Mouse (Mus musculus) megakaryocyte, embryonic 14.5 days (primary cell): ENCODE results near the gene Mmp15. TPM values are rescaled to one million over a fixed set of nuclear protein-coding genes. Genes with fewer than 3 reads are reported as not detected.
A peak's percentile ranks its signal among the peaks of the same experiment; 100 is the strongest.

Experiments
- H3K27me3 ChIP-seq: replicated peaks from 2 replicates; pipeline ENCODE3; 2012; ENCODE audit warnings: inconsistent platforms
- H3K36me3 ChIP-seq: replicated peaks from 2 replicates; pipeline ENCODE3; 2012; ENCODE audit warnings: low read length, inconsistent platforms, mixed read lengths
- H3K4me1 ChIP-seq: 2 replicates; pipeline ENCODE4 v1.6.1; 2012; ENCODE audit warnings: inconsistent platforms
- H3K4me3 ChIP-seq: replicated peaks from 2 replicates; pipeline ENCODE3; 2012; ENCODE audit warnings: moderate library complexity, mild to moderate bottlenecking, inconsistent platforms
- H3K9me3 ChIP-seq: 2 replicates; pipeline ENCODE4 v1.6.1; 2012; ENCODE audit warnings: inconsistent platforms
- FLI1 ChIP-seq: IDR thresholded peaks from 2 replicates; pipeline ENCODE4 v1.6.1; 2012; ENCODE audit warnings: low read length, inconsistent platforms, mixed read lengths
- GATA1 ChIP-seq: IDR thresholded peaks from 3 replicates; pipeline ENCODE4 v1.6.1; 2012; ENCODE audit warnings: mixed read lengths, low read length, inconsistent platforms, borderline replicate concordance
- polyA plus RNA-seq: library from polyadenylated mRNA; stranded (reverse); fragments of >175 nt; gene quantifications from 2 replicates; pipeline ENCODE4 v1.2.3, GENCODE M21; 2012; ENCODE audit warnings: low replicate concordance; ENCODE audit not compliant: insufficient read depth

Gene Mmp15
- polyA plus RNA-seq, 1 experiment: 0.27 TPM

GRCm38 (mm10) chr8:95386037-95386436, 34.0 kb downstream of the Mmp15 start:
- Histone ChIP-seq H3K4me3 (no peak overlapping the region), H3K27me3 (peaks cover 13% of the 10 kb centered on the region), H3K36me3 (no peaks in the 10 kb centered on the region), H3K9me3 (0 out of 2 replicates have a peak, but pooled peaks cover 6% of the 10 kb centered on the region), H3K4me1 (peaks cover 17% of the 10 kb centered on the region)
- TF ChIP-seq GATA1 (no peak), FLI1 (no peak)

GRCm38 (mm10) chr8:95387221-95387620, 35.2 kb downstream of the Mmp15 start:
- Histone ChIP-seq H3K9me3 (0 out of 2 replicates have a peak, but pooled peaks cover 6% of the 10 kb centered on the region), H3K36me3 (no peaks in the 10 kb centered on the region), H3K4me3 (no peak overlapping the region), H3K4me1 (peaks cover 28% of the 10 kb centered on the region), H3K27me3 (peaks cover 11% of the 10 kb centered on the region)
- TF ChIP-seq GATA1 (no peak), FLI1 (no peak)

DNA sequence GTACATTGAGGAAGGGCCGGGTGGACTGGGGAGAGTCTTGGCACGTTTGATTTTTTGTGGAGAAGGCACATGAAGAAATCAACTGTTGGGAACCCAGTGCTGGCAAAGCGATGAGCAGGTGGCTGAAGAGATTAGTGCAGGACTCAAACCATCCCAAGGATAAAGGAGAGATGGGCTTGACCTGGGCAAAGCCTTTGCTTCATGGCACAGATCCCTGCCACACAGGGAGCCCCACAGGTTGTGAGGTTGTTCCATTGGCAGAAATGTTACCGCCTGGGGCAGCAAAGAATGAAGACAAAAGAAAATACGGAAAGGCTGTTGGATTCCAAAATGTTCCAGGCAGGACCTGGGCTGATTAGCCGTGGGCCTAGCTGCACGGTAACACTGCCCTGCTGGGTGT, 35.9 kb downstream of the Mmp15 start:
- Histone ChIP-seq H3K9me3 (0 out of 2 replicates have a peak, but pooled peaks cover 6% of the 10 kb centered on the region), H3K27me3 (peaks cover 11% of the 10 kb centered on the region), H3K36me3 (no peaks in the 10 kb centered on the region), H3K4me1 (peaks cover 35% of the 10 kb centered on the region), H3K4me3 (no peak overlapping the region)
- TF ChIP-seq GATA1 (no peak), FLI1 (no peak)

DNA sequence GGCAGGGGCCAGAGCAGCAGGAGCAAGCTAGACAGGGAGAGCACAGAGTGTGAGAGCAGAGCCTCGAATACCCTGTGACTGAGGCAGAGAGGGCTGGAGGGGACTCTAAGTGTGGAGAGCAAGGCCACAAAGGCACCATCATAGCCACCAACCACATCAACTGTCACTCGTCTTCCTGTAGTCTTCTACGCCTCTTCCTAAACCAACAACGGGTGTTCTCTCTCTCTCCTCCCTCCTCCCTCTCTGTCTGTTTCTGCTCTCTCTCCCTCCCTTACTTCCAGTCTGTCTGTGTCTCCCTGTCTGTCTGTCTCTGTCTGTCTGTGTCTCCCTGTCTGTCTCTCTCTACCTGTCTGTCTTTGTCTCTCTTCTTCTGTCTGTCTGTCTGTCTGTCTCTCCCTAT, 38.2 kb downstream of the Mmp15 start:
- H3K27me3 ChIP-seq: peaks cover 21% of the 10 kb centered on the region
- 0 out of 2 replicates have a peak, but pooled peaks cover 2% of the 10 kb centered on the region for H3K9me3 ChIP-seq
- no peak for TF ChIP-seq GATA1
- no peak for TF ChIP-seq FLI1
- no peaks in the 10 kb centered on the region for H3K36me3 ChIP-seq
- H3K4me3 ChIP-seq: peak overlapping the region; percentile 81
- H3K4me1 ChIP-seq: peaks cover 50% of the 10 kb centered on the region

GRCm38 (mm10) chr8:95391101-95391500, 39.0 kb downstream of the Mmp15 start:
- no peaks in the 10 kb centered on the region for H3K36me3 ChIP-seq
- TF ChIP-seq FLI1: no peak
- no peak for TF ChIP-seq GATA1
- peaks cover 58% of the 10 kb centered on the region for H3K4me1 ChIP-seq
- peaks cover 24% of the 10 kb centered on the region for H3K27me3 ChIP-seq
- H3K4me3 ChIP-seq: no peak overlapping the region
- H3K9me3 ChIP-seq: no peaks in the 10 kb centered on the region

- no peaks in the 10 kb centered on the region for H3K36me3 ChIP-seq
- TF ChIP-seq FLI1 (no peak), GATA1 (no peak)
- H3K27me3 ChIP-seq: peaks cover 26% of the 10 kb centered on the region
- H3K4me1 ChIP-seq: peaks cover 73% of the 10 kb centered on the region
- peak overlapping the region; percentile 15 for H3K4me3 ChIP-seq
- no peaks in the 10 kb centered on the region for H3K9me3 ChIP-seq
These were observed 40.5 kb downstream of the Mmp15 start for GRCm38 (mm10) chr8:95392604-95393003.

- peak overlapping the region; percentile 44 for H3K4me3 ChIP-seq
- TF ChIP-seq GATA1 (no peak), FLI1 (no peak)
- peaks cover 69% of the 10 kb centered on the region for H3K4me1 ChIP-seq
- H3K9me3 ChIP-seq: no peaks in the 10 kb centered on the region
- no peaks in the 10 kb centered on the region for H3K36me3 ChIP-seq
- H3K27me3 ChIP-seq: peaks cover 47% of the 10 kb centered on the region
These were observed 43.3 kb downstream of the Mmp15 start for GRCm38 (mm10) chr8:95395186-95395918.

GRCm38 (mm10) chr8:95396752-95397151, 44.7 kb downstream of the Mmp15 start:
- Histone ChIP-seq H3K4me3 (no peak overlapping the region), H3K4me1 (peaks cover 56% of the 10 kb centered on the region), H3K27me3 (peaks cover 53% of the 10 kb centered on the region), H3K9me3 (no peaks in the 10 kb centered on the region), H3K36me3 (no peaks in the 10 kb centered on the region)
- no peak for TF ChIP-seq GATA1
- TF ChIP-seq FLI1: no peak

- Histone ChIP-seq H3K4me3 (no peak overlapping the region), H3K9me3 (no peaks in the 10 kb centered on the region; the same call in 1 of the 2 replicates), H3K27me3 (peaks cover 56% of the 10 kb centered on the region), H3K36me3 (no peaks in the 10 kb centered on the region), H3K4me1 (peaks cover 55% of the 10 kb centered on the region)
- TF ChIP-seq GATA1 (no peak), FLI1 (no peak)
These were observed 45.1 kb downstream of the Mmp15 start for GRCm38 (mm10) chr8:95397201-95397600.

- peaks cover 48% of the 10 kb centered on the region for H3K4me1 ChIP-seq
- no peaks in the 10 kb centered on the region; the same call in 1 of the 2 replicates for H3K9me3 ChIP-seq
- peaks cover 54% of the 10 kb centered on the region for H3K27me3 ChIP-seq
- no peaks in the 10 kb centered on the region for H3K36me3 ChIP-seq
- TF ChIP-seq GATA1: no peak
- no peak for TF ChIP-seq FLI1
- no peak overlapping the region for H3K4me3 ChIP-seq
These were observed 47.1 kb downstream of the Mmp15 start for GRCm38 (mm10) chr8:95399131-95399530.
